Mouse (Mus musculus) kidney, embryonic 16.5 days (tissue): ENCODE measurements around the gene Ncbp2. TPM values are rescaled to one million over a fixed set of nuclear protein-coding genes. Genes with fewer than 3 reads are reported as not detected.
"Not testable (repeated sequence)": the region's sequence is repeated elsewhere in the genome, so short reads cannot be mapped to it uniquely, and the experiment has no call there.

Experiments
- ATAC-seq: fragments of 200-750 bp; cut with Nextera tagmentation; 2 replicates; pipeline ENCODE4 v1.8.0; 2017; ENCODE audit warnings: moderate TSS enrichment; ENCODE audit not compliant: low FRiP score, low TSS enrichment
- H3K27ac ChIP-seq: fragments of 300-500 bp; sonication (generic); 2 replicates; pipeline ENCODE4 v1.5.1; 2014; ENCODE audit warnings: low read length
- H3K27me3 ChIP-seq: fragments of 300-500 bp; sonication (generic); 2 replicates; pipeline ENCODE4 v1.6.1; 2014; ENCODE audit warnings: low read length, control low read depth, mixed read lengths; ENCODE audit not compliant: insufficient read depth
- H3K36me3 ChIP-seq: fragments of 300-500 bp; sonication (generic); 2 replicates; pipeline ENCODE4 v1.6.1; 2014; ENCODE audit warnings: low read length, control low read depth, mixed read lengths; ENCODE audit not compliant: insufficient read depth
- H3K4me1 ChIP-seq: fragments of 300-500 bp; sonication (generic); 2 replicates; pipeline ENCODE4 v1.6.1; 2014; ENCODE audit warnings: low read length, control low read depth, mixed read lengths; ENCODE audit not compliant: insufficient read depth
- H3K4me2 ChIP-seq: fragments of 300-500 bp; sonication (generic); replicated peaks from 2 replicates; pipeline ENCODE4 v1.6.1; 2014; ENCODE audit warnings: low read depth, low read length
- H3K4me3 ChIP-seq: fragments of 300-500 bp; sonication (generic); 2 replicates; pipeline ENCODE4 v1.5.1; 2014; ENCODE audit warnings: mild to moderate bottlenecking, low read length
- H3K9ac ChIP-seq: fragments of 300-500 bp; sonication (generic); replicated peaks from 2 replicates; pipeline ENCODE4 v1.6.1; 2014; ENCODE audit warnings: low read length
- H3K9me3 ChIP-seq: fragments of 300-500 bp; sonication (generic); 2 replicates; pipeline ENCODE4 v1.6.1; 2016; ENCODE audit warnings: low read length, control low read depth
- WGBS: fragments of 180-500 bp; shearing (Covaris S2); extraction: QIAGEN DNeasy Blood & Tissue Kit; methylation state at CpG from one replicate; pipeline ENCODE4 v1.1.7; 2014; 5-methylcytosine and 5-hydroxymethylcytosine counted together
- polyA plus RNA-seq: library from polyadenylated mRNA; unstranded; fragments of >200 nt; fragmentation: Nextera tagmentation; extraction: Ambion mirVana; gene quantifications from 2 replicates; pipeline ENCODE4 v1.2.1, GENCODE M21; 2015

Ncbp2 gene
- polyA plus RNA-seq, 1 experiment from 2014 or later = 115 TPM

DNA sequence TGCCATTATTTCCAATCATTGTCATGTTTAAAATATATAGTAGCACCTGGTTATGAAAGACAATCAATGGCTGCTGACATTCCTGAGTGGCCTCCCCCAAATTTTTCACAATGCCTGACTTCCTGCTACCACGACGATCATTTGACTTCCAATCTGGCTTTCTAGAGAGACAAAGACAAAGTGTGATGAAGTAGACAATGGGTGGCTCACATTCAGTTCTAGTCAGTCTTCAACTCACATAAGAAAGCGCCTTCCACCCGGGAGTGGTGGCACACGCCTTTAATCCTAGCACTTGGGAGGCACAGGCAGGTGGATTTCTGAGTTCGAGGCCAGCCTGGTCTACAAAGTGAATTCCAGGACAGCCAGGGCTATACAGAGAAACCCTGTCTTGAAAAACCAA is 2.3 kb upstream of the Ncbp2 start:
- 88% methylated on average over 6 of the region's 6 CpGs for WGBS
- H3K9me3 ChIP-seq, ATAC-seq, H3K27me3 ChIP-seq, H3K36me3 ChIP-seq, H3K4me2 ChIP-seq, H3K9ac ChIP-seq, H3K27ac ChIP-seq, H3K4me3 ChIP-seq: not testable (repeated sequence)
- H3K4me1 ChIP-seq = peaks cover 20% of the 10 kb centered on the region

- 22% methylated on average over 8 of the region's 8 CpGs for WGBS
- H3K27ac ChIP-seq = peak overlapping the region; percentile 89
- H3K9me3 ChIP-seq = no peaks in the 10 kb centered on the region
- peak overlapping the region; percentile 89 for H3K9ac ChIP-seq
- H3K27me3 ChIP-seq = no peaks in the 10 kb centered on the region
- peak overlapping the region; percentile 81 for H3K4me3 ChIP-seq
- peaks cover 20% of the 10 kb centered on the region for H3K4me1 ChIP-seq
- H3K4me2 ChIP-seq = peak overlapping the region; percentile 80
- peaks cover 13% of the 10 kb centered on the region; the same call in 1 of the 2 replicates for H3K36me3 ChIP-seq
- no peak for ATAC-seq
These were observed 980 bp upstream of the Ncbp2 start for GRCm38 (mm10) chr16:31947333-31947732.

DNA sequence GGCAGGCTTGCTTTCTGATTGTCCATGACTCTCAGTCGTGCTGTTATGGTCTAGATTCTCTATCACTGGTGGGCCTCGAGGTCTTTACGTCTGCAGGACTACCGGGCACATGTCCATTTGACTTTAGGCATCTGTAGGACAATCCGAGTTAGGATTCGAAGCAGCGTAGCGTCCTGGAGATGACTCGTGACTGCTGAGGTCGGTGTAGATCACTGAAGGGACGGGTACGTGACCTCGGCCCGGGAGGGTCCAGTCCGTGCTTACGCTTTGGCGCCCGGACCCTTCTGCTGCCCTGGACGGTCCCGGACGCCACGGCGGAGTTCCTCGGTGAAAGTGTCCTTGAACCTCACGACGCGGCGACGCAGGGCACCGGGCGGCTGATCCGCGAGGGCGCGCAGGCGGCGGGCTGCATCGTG is 404 bp upstream of the Ncbp2 start:
- H3K9ac ChIP-seq = peak overlapping the region; percentile 89
- H3K27ac ChIP-seq = peak overlapping the region; percentile 89
- H3K4me3 ChIP-seq = peak overlapping the region; percentile 81
- no peaks in the 10 kb centered on the region for H3K9me3 ChIP-seq
- peak; percentile 70 for ATAC-seq
- no peaks in the 10 kb centered on the region for H3K27me3 ChIP-seq
- H3K36me3 ChIP-seq = peaks cover 13% of the 10 kb centered on the region; the same call in 1 of the 2 replicates
- peak overlapping the region; percentile 80 for H3K4me2 ChIP-seq
- under 1% methylated on average over 38 of the region's 38 CpGs for WGBS
- H3K4me1 ChIP-seq = peaks cover 20% of the 10 kb centered on the region

- no peak overlapping the region for H3K27ac ChIP-seq
- no peak for ATAC-seq
- H3K4me2 ChIP-seq = no peak overlapping the region
- no peaks in the 10 kb centered on the region for H3K9me3 ChIP-seq
- no peak overlapping the region for H3K4me3 ChIP-seq
- H3K9ac ChIP-seq = no peak overlapping the region
- no peaks in the 10 kb centered on the region for H3K27me3 ChIP-seq
- 95% methylated on average over 7 of the region's 7 CpGs for WGBS
- no peaks in the 10 kb centered on the region for H3K4me1 ChIP-seq
- peaks cover 49% of the 10 kb centered on the region for H3K36me3 ChIP-seq
These were observed 14.9 kb downstream of the Ncbp2 start for GRCm38 (mm10) chr16:31963224-31963623.

DNA sequence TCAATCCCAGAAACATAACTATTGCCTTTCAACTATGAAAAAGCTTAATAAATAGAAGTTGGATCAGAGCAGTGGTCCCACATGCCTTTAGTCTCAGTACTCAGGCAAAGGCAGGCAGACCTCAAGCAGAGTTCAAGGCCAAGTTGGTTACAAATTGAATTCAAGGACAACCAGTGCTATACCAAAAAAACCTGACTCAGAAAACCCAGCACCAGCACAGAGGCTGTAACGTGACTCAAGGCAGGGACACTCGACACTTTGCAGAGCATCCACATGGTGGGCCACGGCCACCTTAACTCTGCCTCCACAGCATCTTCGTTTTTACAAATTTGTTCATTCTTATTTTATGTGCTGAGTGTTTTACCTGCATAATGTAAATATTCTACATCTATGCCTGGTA is 26.9 kb downstream of the Ncbp2 start:
- Histone ChIP-seq H3K27me3 (no peaks in the 10 kb centered on the region), H3K4me3 (no peak overlapping the region), H3K27ac (no peak overlapping the region), H3K9me3 (no peaks in the 10 kb centered on the region), H3K9ac (no peak overlapping the region), H3K4me1 (no peaks in the 10 kb centered on the region), H3K36me3 (peaks cover 38% of the 10 kb centered on the region), H3K4me2 (no peak overlapping the region)
- 87% methylated on average over 4 of the region's 4 CpGs for WGBS
- ATAC-seq = no peak

- no peak for ATAC-seq
- Histone ChIP-seq H3K4me2 (no peak overlapping the region), H3K27me3 (no peaks in the 10 kb centered on the region), H3K4me1 (no peaks in the 10 kb centered on the region), H3K9me3 (no peaks in the 10 kb centered on the region), H3K27ac (no peak overlapping the region), H3K9ac (no peak overlapping the region), H3K36me3 (peaks cover 41% of the 10 kb centered on the region), H3K4me3 (no peak overlapping the region)
- 95% methylated on average over 3 of the region's 3 CpGs for WGBS
These were observed 31.2 kb downstream of the Ncbp2 start for GRCm38 (mm10) chr16:31979501-31979900.

DNA sequence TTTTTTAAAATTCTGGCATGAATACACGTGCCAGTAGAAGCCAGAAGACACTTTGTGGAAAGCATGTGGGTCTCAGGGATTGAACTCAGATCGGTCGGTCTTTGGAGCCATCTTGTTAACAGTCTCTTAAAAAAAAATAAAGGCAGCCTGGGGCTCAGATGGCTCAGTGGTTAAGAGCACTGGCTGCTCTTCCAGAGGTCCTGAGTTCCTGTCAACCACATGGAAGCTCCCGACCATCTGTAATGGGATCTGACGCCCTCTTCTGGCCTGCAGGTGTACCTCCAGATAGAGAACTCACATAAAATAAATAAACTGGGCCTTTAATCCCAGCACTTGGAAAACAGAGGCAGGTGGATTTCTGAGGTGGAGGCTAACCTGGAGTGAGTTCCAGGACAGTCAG is 32.6 kb downstream of the Ncbp2 start:
- no peaks in the 10 kb centered on the region for H3K27me3 ChIP-seq
- H3K36me3 ChIP-seq = peaks cover 37% of the 10 kb centered on the region; the same call in 1 of the 2 replicates
- 80% methylated on average over 5 of the region's 5 CpGs for WGBS
- H3K9ac ChIP-seq = no peak overlapping the region
- ATAC-seq = no peak
- H3K4me2 ChIP-seq = no peak overlapping the region
- H3K27ac ChIP-seq = no peak overlapping the region
- no peak overlapping the region for H3K4me3 ChIP-seq
- H3K9me3 ChIP-seq = no peaks in the 10 kb centered on the region
- H3K4me1 ChIP-seq = no peaks in the 10 kb centered on the region

DNA sequence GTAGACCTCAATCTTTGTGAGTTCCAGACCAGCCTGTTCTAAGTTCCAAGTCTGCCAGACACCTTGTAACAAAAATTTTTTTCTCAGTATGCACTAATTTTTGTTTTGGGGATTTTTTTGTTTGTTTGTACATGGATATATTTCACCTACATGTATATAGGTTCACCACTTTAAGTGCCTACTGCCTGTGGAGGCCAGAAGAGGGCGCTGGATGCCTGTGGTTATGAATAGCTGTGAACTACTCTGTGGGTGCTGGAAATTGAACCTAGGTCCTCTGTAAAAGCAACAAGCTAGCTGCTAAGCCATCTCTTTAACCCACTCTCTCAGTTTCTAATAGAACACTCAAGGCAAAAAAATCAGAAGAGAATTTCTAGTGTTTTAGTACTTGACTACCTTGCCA is 43.7 kb downstream of the Ncbp2 start:
- Histone ChIP-seq H3K27ac (no peak overlapping the region), H3K4me2 (no peak overlapping the region), H3K36me3 (peaks cover 22% of the 10 kb centered on the region), H3K4me3 (no peak overlapping the region), H3K4me1 (no peaks in the 10 kb centered on the region), H3K9ac (no peak overlapping the region), H3K9me3 (no peaks in the 10 kb centered on the region), H3K27me3 (no peaks in the 10 kb centered on the region)
- no peak for ATAC-seq
- WGBS = 65% methylated on average over 1 of the region's 1 CpGs

- Histone ChIP-seq H3K27me3 (no peaks in the 10 kb centered on the region), H3K36me3 (peaks cover 22% of the 10 kb centered on the region), H3K27ac (no peak overlapping the region), H3K4me1 (no peaks in the 10 kb centered on the region), H3K4me2 (no peak overlapping the region), H3K4me3 (no peak overlapping the region), H3K9me3 (no peaks in the 10 kb centered on the region), H3K9ac (no peak overlapping the region)
- ATAC-seq = no peak
- WGBS = 98% methylated on average over 4 of the region's 4 CpGs
These were observed 44.9 kb downstream of the Ncbp2 start for GRCm38 (mm10) chr16:31993195-31993594.

DNA sequence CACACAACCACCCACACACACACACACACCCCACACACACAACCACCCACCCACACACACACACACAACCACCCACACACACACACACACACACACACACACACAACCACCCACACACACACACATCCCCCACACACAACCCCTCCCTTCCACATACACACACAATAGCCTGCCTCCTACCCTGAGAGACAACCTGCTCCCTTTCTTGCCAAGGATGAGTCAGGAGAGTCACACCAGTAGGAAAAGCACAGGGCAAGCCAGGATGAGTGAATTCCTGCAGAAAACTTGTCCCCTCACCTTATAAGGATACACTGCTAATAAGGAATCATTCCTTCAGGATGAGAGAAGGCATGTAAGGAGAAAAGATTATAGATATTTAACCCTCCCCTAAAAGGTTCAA is 45.6 kb downstream of the Ncbp2 start:
- Histone ChIP-seq H3K4me3 (no peak overlapping the region), H3K9ac (no peak overlapping the region), H3K27ac (no peak overlapping the region), H3K4me1 (no peaks in the 10 kb centered on the region), H3K36me3 (peaks cover 17% of the 10 kb centered on the region), H3K27me3 (no peaks in the 10 kb centered on the region), H3K9me3 (no peaks in the 10 kb centered on the region), H3K4me2 (no peak overlapping the region)
- ATAC-seq = no peak
